Mouse (Mus musculus): ENCODE data around the gene Cd84. TPM values are rescaled to one million over a fixed set of nuclear protein-coding genes. Genes with fewer than 3 reads are reported as not detected.

The Cd84 gene
- total and polyA plus RNA-seq, 3 experiments: 12.7 to 24.3 (median 17.4) TPM

DNA sequence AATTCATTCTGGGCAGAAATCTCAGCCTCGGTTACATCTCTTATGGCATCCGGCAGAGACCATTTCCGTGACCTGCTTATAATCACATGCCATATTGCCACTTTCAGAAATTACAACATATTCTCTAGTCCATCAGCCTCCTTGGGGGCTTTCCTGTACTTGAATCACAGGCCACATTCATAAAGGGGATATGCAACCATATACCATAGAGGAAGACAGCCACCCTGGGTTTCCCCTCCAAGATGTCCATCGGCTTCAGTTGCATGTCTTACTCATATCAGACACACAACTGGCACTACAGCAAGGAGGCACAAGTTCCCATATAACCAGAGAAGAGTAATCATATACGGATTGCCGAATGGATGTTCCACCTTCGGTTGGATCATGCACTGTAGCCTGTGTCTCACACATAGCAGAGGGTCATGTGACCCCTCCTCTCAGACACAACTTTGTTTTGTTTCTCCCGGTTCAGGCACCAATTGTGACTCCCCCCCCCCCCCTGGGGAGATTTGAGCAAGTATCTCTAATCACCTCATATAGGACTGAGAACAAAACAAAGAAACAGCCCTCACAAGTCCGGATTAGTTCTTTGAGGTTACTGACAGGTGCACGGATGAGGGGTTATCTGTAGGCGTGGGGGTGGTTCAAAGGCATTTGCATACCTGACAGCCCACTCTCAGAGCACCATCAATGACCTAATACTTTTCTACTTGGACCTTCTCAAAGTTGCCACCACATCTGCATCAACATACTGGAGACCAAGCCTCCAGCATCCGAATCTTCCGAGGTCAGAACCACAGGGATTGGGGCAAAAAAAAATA, 76.4 kb downstream of the Cd84 start (continued):
- no peak for TF ChIP-seq MAZ (IDR thresholded peaks at IDR 0.05; ENCODE audit: low read depth, low read length)
- 0 out of 2 replicates have a peak, but pooled peaks have one; percentile 4 for TF ChIP-seq CHD1 (IDR thresholded peaks at IDR 0.05; ENCODE audit: low read depth, low read length)
- peak; percentile 61 for TF ChIP-seq TCF12 (IDR thresholded peaks at IDR 0.05; ENCODE audit: low read depth, low read length)
- TF ChIP-seq RAD21 (IDR thresholded peaks at IDR 0.05; ENCODE audit: low read depth, low read length): no peak; the same call in 1 of the 2 replicates
- no peak for TF ChIP-seq MAFK (IDR thresholded peaks at IDR 0.05; ENCODE audit: insufficient replicate concordance, low read length)
- TF ChIP-seq ZC3H11A (IDR thresholded peaks at IDR 0.05; ENCODE audit: low read depth, low read length): no peak
- peak; percentile 63; the same call in 1 of the 2 replicates for TF ChIP-seq IRF4 (IDR thresholded peaks at IDR 0.05; ENCODE audit: low read depth, low read length)
- peak; percentile 47 for TF ChIP-seq NELFE (IDR thresholded peaks at IDR 0.05; ENCODE audit: low read depth, low read length)
- peak; percentile 34; the same call in 1 of the 2 replicates for TF ChIP-seq MYC (IDR thresholded peaks at IDR 0.05; ENCODE audit: low read depth, low read length)
- peak; percentile 45; the same call in 1 of the 2 replicates for TF ChIP-seq E2F4 (IDR thresholded peaks at IDR 0.05; ENCODE audit: insufficient replicate concordance, low read depth, low read length)
- no peak for TF ChIP-seq MAX (IDR thresholded peaks at IDR 0.05; ENCODE audit: low read length)

DNA sequence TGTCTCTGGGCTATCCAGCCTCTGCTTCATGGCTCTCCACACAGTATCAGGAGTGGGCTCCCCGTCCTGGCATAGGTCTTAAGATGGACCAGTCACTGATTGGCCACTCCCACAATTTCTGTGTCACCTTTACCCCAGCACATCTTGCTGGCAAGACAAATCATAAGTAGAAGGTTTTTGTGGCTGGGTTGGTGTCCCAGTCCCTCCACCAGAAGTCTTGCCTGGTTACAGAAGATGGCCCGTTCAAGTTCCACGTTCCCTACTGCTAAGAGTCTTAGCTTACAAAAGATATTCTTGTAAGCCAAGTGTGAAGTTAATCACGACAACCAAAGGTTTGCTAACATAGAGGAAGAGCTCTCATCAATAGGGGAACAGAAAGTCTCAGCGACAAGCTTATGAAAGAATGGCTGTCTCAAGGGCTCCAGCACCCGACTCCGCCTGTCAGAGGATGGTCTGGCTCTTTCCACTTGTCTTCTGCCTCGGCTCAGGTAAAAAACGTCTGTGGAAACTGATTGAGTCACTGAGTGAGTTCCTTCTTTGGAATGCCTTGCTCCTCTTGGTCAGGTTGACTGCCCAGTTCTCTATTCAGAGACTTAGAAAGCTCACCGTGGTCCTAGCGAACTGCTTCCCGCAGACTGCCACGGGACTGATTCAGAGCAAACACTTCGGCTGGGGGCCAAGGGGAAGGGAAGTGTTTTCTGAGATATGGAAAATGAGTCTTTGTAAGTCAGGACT, 78.0 kb downstream of the Cd84 start, which contains the start of gene Slamf6:
Gene Slamf6, plus strand, starts transcription at position 211 of the 735 bp plus-strand sequence.
- DNase-seq (ENCODE audit: extremely low read depth): peak; percentile 82
- peak within 1 kb of the TSS; percentile 98 for H3K4me2 ChIP-seq (ENCODE audit: insufficient read depth, low read depth, poor library complexity, severe bottlenecking)
- peak within 1 kb of the TSS; percentile 93 for H3K9ac ChIP-seq (ENCODE audit: insufficient read depth, low read depth)
- peaks cover 3 to 37% of the 10 kb centered on the region in 2 experiments; a peak in 3 of 4 replicates for H3K4me1 ChIP-seq (ENCODE audit: control insufficient read depth in 1 of 2, insufficient read depth in 2 of 2)
- peaks cover 7% of the 10 kb centered on the region for H3K9me3 ChIP-seq (replicated peaks; ENCODE audit: low read length)
- peaks cover 21% of the 10 kb centered on the region for H3K79me2 ChIP-seq (replicated peaks; ENCODE audit: control insufficient read depth, extremely low read depth, insufficient read depth, poor library complexity, severe bottlenecking)
- dilution Hi-C loops (cut with MboI; ENCODE audit: extremely low pct_ligation_motif_present, extremely low pct_unique_long_range_greater_than_20kb, low sequenced_read_pairs): no loop called here
- H3K36me3 ChIP-seq (replicated peaks in 1 of 2; ENCODE audit: control insufficient read depth in 1 of 2, insufficient read depth in 1 of 2, low read length in 1 of 2): peaks cover 3 to 15% of the 10 kb centered on the region in 2 experiments
- no peaks in the 10 kb centered on the region for H3K27me3 ChIP-seq (replicated peaks)
- in situ Hi-C loops (cut with MboI; ENCODE audit: low pct_ligation_motif_present, low pct_unique_long_range_greater_than_20kb, low sequenced_read_pairs): loop anchor here (5.0 kb wide), 1 partner anchor 75 kb away; no protein-coding TSS in a partner anchor
- TF ChIP-seq MAX (IDR thresholded peaks at IDR 0.05; ENCODE audit: low read length) (no peak), TCF12 (IDR thresholded peaks at IDR 0.05; ENCODE audit: low read depth, low read length) (peak; percentile 47), POLR2A (IDR thresholded peaks at IDR 0.05; ENCODE audit: low read depth, low read length) (peak; percentile 82), EP300 (IDR thresholded peaks at IDR 0.05; ENCODE audit: low read length) (peak; percentile 29; the same call in 1 of the 2 replicates), NELFE (IDR thresholded peaks at IDR 0.05; ENCODE audit: low read depth, low read length) (peak; percentile 75; the same call in 1 of the 2 replicates), SIN3A (IDR thresholded peaks at IDR 0.05; ENCODE audit: low read length) (peak; percentile 19), USF1 (IDR thresholded peaks at IDR 0.05; ENCODE audit: low read depth, low read length) (no peak), ZMIZ1 (IDR thresholded peaks at IDR 0.05; ENCODE audit: low read depth, low read length) (peak; percentile 75; the same call in 1 of the 2 replicates), UBTF (IDR thresholded peaks at IDR 0.05; ENCODE audit: low read depth, low read length) (peak; percentile 75; the same call in 1 of the 2 replicates), ZNF384 (IDR thresholded peaks at IDR 0.05; ENCODE audit: low read depth, low read length) (no peak; the same call in 1 of the 2 replicates), IRF4 (IDR thresholded peaks at IDR 0.05; ENCODE audit: low read depth, low read length) (peak; percentile 59), TBP (conservative IDR thresholded peaks at IDR 0.05; ENCODE audit: low read depth, low read length) (peak; percentile 85), CHD1 (IDR thresholded peaks at IDR 0.05; ENCODE audit: low read depth, low read length) (no peak)
- H3K4me3 ChIP-seq (replicated peaks in 1 of 3; ENCODE audit: low read depth in 2 of 3, low read length in 2 of 3, poor library complexity in 1 of 3): peak within 1 kb of the TSS; percentile 64 to 74 (median 70)
- peak within 1 kb of the TSS; percentile 97 for H3K27ac ChIP-seq (ENCODE audit: insufficient read depth, low read depth)
